Mouse (Mus musculus) forebrain, embryonic 16.5 days (tissue): Measurements from ENCODE around the gene C130032M10Rik. TPM values are rescaled to one million over a fixed set of nuclear protein-coding genes. Genes with fewer than 3 reads are reported as not detected.

Experiments
- ATAC-seq: fragments of 200-750 bp; cut with Nextera tagmentation; 2 replicates; pipeline ENCODE4 v1.8.0; 2017; ENCODE audit warnings: mild to moderate bottlenecking, moderate library complexity
- H3K27ac ChIP-seq: fragments of 300-500 bp; sonication (generic); 2 replicates; pipeline ENCODE4 v1.5.1; 2014; ENCODE audit warnings: low read length, control low read depth
- H3K27me3 ChIP-seq: fragments of 300-500 bp; sonication (generic); replicated peaks from 2 replicates; pipeline ENCODE4 v1.6.1; 2014; ENCODE audit warnings: low read length; ENCODE audit not compliant: control insufficient read depth, insufficient read depth
- H3K36me3 ChIP-seq: fragments of 300-500 bp; sonication (generic); 2 replicates; pipeline ENCODE4 v1.6.1; 2014; ENCODE audit not compliant: control insufficient read depth, insufficient read depth
- H3K4me1 ChIP-seq: fragments of 300-500 bp; sonication (generic); replicated peaks from 2 replicates; pipeline ENCODE4 v1.6.1; 2014; ENCODE audit warnings: low read length; ENCODE audit not compliant: control insufficient read depth, insufficient read depth
- H3K4me2 ChIP-seq: fragments of 300-500 bp; sonication (generic); 2 replicates; pipeline ENCODE4 v1.6.1; 2014; ENCODE audit warnings: mild to moderate bottlenecking, low read length, control low read depth
- H3K4me3 ChIP-seq: fragments of 300-500 bp; sonication (generic); replicated peaks from 2 replicates; pipeline ENCODE4 v1.5.1; 2014; ENCODE audit warnings: mild to moderate bottlenecking, low read length, control low read depth
- H3K9ac ChIP-seq: fragments of 300-500 bp; sonication (generic); replicated peaks from 2 replicates; pipeline ENCODE4 v1.6.1; 2014; ENCODE audit warnings: low read depth, low read length, control low read depth
- H3K9me3 ChIP-seq: fragments of 300-500 bp; sonication (generic); 2 replicates; pipeline ENCODE4 v1.6.1; 2016; ENCODE audit warnings: low read length; ENCODE audit not compliant: control insufficient read depth
- WGBS: fragments of 180-500 bp; shearing (Covaris S2); extraction: QIAGEN DNeasy Blood & Tissue Kit; methylation state at CpG from one replicate; pipeline ENCODE4 v1.1.7; 2014; 5-methylcytosine and 5-hydroxymethylcytosine counted together
- polyA plus RNA-seq: library from polyadenylated mRNA; unstranded; fragments of >200 nt; fragmentation: Nextera tagmentation; extraction: Ambion mirVana; gene quantifications from 2 replicates; pipeline ENCODE4 v1.2.1, GENCODE M21; 2015

The C130032M10Rik gene
- polyA plus RNA-seq, 1 experiment from 2014 or later, result not detected

DNA sequence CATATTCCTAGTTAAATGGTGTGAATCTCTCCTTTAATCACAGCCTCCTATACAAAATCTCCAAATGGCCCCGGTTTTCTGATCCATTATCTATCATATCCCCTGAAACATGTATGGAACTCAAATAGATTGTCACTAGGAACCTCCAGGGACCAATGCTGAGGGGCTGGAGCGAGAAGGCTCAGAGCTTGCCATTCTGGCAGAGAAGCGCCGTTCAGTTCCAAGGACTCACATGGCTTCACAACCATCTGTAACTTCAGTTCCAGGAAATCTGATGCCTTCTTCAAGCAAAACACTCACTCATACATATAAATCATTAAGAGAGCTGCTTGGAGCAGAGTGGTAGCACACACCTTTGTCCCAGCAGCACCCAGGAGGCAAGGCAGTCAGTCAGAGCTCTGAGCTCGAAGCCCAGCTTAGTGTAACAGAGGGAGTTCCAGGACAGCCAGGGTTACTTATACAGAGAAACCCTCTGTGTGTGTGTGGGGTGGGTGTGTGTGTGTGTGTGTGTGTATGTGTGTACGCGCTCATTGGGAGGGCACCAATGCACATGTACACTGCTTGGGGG is 23.6 kb downstream of the C130032M10Rik start:
- WGBS, result 72% methylated on average over 7 of the region's 7 CpGs
- no peak overlapping the region for H3K27ac ChIP-seq

DNA sequence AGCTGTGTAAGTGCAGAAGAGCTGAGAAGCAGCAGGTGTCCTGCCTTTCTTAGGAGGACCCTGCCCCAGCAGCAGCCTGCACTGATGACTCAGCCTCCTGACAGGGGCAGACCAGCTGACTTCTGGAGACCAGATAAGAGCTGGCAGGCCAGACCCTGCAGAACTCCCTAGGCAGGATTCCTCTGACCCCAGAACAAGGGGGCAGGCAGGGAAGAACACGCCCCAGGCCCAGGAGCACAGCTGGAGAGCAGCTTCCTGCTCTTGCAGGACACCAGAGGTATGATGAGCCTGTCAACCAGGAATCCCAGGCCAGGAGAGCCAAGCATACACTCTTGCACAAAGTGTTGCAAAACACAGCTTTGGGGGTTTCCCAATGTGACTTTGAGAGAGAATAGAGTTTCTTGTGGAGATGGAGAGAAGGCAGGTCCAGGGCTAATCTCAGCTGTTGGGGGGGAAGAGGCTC is 25.8 kb downstream of the C130032M10Rik start:
- Histone ChIP-seq H3K4me1 (peaks cover 5% of the 10 kb centered on the region; the same call in 1 of the 2 replicates), H3K4me2 (no peak overlapping the region), H3K27ac (no peak overlapping the region), H3K36me3 (no peaks in the 10 kb centered on the region), H3K9me3 (no peaks in the 10 kb centered on the region), H3K4me3 (no peak overlapping the region), H3K27me3 (peaks cover 2% of the 10 kb centered on the region; the same call in 1 of the 2 replicates), H3K9ac (no peak overlapping the region)
- no peak for ATAC-seq
- WGBS, result 91% methylated on average over 1 of the region's 1 CpGs

More for the DNA sequence above, 23.6 kb downstream of the C130032M10Rik start:
- Histone ChIP-seq H3K4me1 (no peaks in the 10 kb centered on the region), H3K9me3 (no peaks in the 10 kb centered on the region), H3K4me3 (no peak overlapping the region), H3K4me2 (no peak overlapping the region), H3K27me3 (0 out of 2 replicates have a peak, but pooled peaks cover 2% of the 10 kb centered on the region), H3K9ac (no peak overlapping the region), H3K36me3 (no peaks in the 10 kb centered on the region)
- ATAC-seq, result no peak

DNA sequence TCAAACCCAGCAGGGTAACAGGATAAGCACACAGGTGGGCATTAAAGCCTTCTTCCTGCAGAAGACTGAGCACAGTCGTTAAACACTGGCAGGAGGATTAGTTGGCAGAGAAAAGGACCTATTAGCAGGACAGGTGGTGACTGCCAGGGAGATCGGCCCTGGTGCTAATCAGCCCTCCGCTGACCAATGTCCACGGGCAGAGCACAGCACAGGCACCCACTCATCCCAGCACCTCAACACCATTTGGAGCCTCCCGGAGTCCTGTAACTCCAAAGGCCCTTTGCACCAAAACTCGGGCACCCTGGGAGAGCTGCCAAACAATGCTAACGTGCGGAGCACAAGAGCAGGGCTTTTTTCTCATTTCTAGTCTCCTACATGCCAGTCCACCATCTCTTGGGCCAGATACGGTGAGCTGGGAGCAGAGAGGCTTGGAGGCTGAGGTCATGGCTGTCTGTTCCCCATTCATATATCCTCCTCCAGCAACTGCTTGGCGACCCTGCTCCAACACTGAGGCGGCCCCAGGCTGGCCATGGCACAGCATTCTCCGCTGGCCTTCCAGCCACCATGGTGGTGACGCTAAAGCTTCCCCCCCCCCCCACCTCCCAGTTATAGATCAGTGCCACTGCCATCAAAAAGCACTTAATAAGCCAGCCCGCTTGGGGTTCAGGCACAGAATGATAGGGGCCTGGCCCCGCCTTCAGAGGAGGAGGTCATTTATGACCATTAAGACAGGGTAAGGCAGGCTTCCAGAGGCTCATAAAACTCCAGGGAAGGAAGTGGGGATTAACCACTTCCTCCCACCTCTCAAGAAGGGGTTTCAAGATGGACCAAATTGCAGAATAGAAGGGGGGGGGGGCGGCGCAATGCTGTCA is 28.6 kb downstream of the C130032M10Rik start:
- H3K4me3 ChIP-seq, result no peak overlapping the region
- H3K9ac ChIP-seq, result no peak overlapping the region
- H3K4me1 ChIP-seq, result peaks cover 9% of the 10 kb centered on the region
- H3K9me3 ChIP-seq, result no peaks in the 10 kb centered on the region
- H3K27me3 ChIP-seq, result peaks cover 16% of the 10 kb centered on the region
- 45% methylated on average over 17 of the region's 17 CpGs for WGBS
- no peak for ATAC-seq
- H3K4me2 ChIP-seq, result no peak overlapping the region
- no peaks in the 10 kb centered on the region for H3K36me3 ChIP-seq
- no peak overlapping the region for H3K27ac ChIP-seq

DNA sequence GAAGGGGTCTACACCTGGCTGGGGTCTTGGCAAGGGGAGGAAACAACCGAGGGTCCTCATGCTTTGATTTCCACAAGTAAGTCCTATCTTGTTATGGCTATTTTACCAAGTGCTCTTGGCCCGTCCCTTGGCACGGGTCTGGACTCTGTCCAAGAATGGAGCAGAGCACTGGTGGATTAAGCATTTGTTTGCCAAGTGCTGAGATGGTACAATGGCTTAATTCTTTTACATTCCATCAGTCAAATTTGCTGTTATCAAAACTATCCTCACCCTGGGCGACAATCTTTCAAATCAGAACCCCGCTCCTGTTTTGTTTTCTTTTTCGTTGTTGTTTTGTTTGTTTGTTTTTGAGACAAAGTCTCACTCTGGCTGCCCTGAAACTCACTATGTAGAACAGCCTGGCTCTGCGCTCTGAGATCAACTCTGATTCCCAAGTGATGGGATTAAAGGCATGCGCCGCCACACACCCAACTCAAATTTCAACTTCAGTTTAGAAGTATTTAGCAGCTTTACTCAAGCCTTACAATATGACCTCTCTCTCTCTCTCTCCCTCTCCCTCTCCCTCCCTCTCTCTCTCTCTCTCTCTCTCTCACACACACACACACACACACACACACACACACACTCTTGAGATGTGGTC is 29.4 kb downstream of the C130032M10Rik start:
- Histone ChIP-seq H3K4me1 (peaks cover 9% of the 10 kb centered on the region), H3K36me3 (no peaks in the 10 kb centered on the region), H3K4me2 (no peak overlapping the region), H3K27ac (no peak overlapping the region), H3K27me3 (peaks cover 16% of the 10 kb centered on the region), H3K9ac (no peak overlapping the region), H3K4me3 (no peak overlapping the region), H3K9me3 (no peaks in the 10 kb centered on the region)
- no peak for ATAC-seq
- WGBS, result 12% methylated on average over 9 of the region's 9 CpGs

DNA sequence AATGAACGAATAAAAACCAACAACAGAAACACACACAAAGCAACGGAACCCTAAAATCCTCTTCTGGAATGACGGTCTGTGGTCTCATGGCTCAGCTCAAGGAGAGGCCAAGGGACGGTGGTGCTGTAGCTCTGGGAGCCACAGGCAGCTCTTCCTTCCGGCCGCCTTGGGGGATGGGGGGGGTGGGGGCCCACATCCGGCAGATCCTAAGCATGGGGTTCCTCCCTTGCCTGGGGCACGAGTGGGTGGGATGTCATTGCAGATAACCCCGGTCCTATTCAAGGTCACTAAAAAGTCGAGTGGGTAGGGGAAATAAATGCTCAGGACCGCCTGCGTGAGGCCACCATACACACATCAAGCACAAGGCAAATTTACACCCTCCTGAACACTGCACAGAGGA is 31.3 kb downstream of the C130032M10Rik start:
- no peak overlapping the region for H3K4me3 ChIP-seq
- no peak overlapping the region for H3K27ac ChIP-seq
- no peaks in the 10 kb centered on the region for H3K9me3 ChIP-seq
- ATAC-seq, result no peak
- no peaks in the 10 kb centered on the region for H3K36me3 ChIP-seq
- 77% methylated on average over 12 of the region's 12 CpGs for WGBS
- H3K4me2 ChIP-seq, result no peak overlapping the region
- H3K4me1 ChIP-seq, result peaks cover 9% of the 10 kb centered on the region
- no peak overlapping the region for H3K9ac ChIP-seq
- H3K27me3 ChIP-seq, result peaks cover 14% of the 10 kb centered on the region

DNA sequence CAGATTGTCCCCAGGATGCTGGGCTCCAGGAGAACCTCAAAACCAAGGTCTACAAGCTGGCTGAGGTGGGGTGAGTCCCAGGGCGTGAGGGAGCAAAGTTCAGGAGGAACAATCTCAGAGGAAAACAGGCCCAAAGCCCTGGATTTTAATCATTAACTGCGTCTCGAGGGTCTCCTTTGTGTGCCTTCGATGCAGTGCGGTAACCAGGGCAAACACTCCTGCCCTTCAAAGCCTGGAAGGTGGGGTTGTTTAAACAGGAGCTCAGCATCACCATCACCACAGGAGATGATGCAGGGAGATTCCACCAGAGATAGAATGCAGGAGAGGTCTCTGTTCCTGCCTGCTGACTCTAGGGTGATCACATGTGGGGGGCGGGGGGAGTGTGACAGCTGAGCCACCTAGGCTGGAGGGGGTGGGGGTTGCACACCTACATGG is 32.2 kb downstream of the C130032M10Rik start:
- 15% methylated on average over 6 of the region's 6 CpGs for WGBS
- Histone ChIP-seq H3K27me3 (peaks cover 14% of the 10 kb centered on the region), H3K4me2 (no peak overlapping the region), H3K4me3 (no peak overlapping the region), H3K9me3 (no peaks in the 10 kb centered on the region), H3K36me3 (no peaks in the 10 kb centered on the region), H3K9ac (no peak overlapping the region), H3K4me1 (peaks cover 9% of the 10 kb centered on the region), H3K27ac (no peak overlapping the region)
- ATAC-seq, result no peak

DNA sequence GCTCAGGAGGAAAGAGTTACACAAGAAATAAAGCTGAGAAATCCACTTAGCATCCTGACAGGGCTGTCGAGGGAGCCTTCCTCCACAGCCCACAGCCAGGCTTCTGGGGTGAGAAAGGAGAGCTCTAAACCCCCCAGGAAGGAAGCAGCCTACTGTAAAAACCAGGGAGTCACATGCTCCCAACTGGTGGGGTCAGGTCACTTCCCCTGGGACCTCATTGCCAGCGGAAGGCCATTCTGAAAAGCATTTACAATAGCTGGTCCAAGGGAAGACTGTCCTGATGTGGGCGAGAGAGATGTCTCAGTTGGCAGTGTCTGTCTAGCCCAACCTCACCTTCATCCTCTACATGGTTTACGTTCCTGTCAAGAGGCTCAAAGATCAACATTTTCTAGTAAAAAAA is 33.0 kb downstream of the C130032M10Rik start:
- Histone ChIP-seq H3K9ac (no peak overlapping the region), H3K4me3 (no peak overlapping the region), H3K4me1 (peaks cover 9% of the 10 kb centered on the region), H3K4me2 (no peak overlapping the region), H3K9me3 (no peaks in the 10 kb centered on the region), H3K27me3 (peaks cover 14% of the 10 kb centered on the region), H3K27ac (no peak overlapping the region), H3K36me3 (no peaks in the 10 kb centered on the region)
- 31% methylated on average over 4 of the region's 4 CpGs for WGBS
- no peak for ATAC-seq

DNA sequence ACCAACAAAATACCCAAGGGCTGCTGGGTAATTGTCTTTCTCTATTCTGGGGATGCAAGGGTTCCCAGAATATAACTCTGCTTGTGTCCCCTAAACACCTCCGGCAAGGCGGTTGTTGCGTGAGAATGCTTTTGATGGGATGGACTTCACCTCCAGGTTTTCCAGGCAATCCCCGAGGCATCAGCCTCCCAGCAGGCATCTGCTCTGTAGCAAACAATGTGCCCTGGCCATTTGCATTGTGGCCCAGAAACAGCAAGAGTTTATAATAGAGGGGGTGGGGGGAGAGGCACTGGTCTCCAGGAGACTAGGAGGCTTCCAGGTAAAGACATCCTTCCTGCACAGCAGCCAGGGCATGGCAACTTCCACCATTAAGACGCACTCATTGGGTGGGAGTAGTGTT is 33.6 kb downstream of the C130032M10Rik start:
- 7% methylated on average over 5 of the region's 5 CpGs for WGBS
- Histone ChIP-seq H3K9me3 (no peaks in the 10 kb centered on the region), H3K9ac (no peak overlapping the region), H3K27me3 (peaks cover 14% of the 10 kb centered on the region), H3K4me3 (no peak overlapping the region), H3K27ac (no peak overlapping the region), H3K4me1 (peaks cover 9% of the 10 kb centered on the region), H3K4me2 (no peak overlapping the region), H3K36me3 (no peaks in the 10 kb centered on the region)
- ATAC-seq, result no peak

DNA sequence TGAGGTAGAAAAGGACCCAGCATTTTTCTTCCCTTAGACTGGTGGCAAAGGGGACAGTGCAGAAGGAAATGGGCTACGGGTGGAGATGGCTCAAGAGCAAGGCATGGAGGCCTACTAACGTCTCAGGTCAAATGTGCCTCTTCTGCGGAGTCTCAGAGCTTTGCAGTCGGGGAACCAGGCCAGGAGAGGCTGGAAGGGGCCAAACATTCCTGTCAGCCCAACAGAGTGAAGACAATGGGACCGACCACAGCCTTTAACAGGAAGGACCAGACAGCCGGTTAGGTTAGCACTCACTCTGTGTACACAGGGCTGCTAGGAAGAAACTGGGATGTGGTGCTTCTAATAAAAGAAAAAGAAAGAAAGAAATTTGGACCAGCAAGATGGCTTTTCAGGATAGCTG is 34.5 kb downstream of the C130032M10Rik start:
- no peaks in the 10 kb centered on the region for H3K9me3 ChIP-seq
- no peak overlapping the region for H3K4me2 ChIP-seq
- peaks cover 8% of the 10 kb centered on the region for H3K4me1 ChIP-seq
- no peak overlapping the region for H3K27ac ChIP-seq
- ATAC-seq, result no peak
- no peaks in the 10 kb centered on the region for H3K36me3 ChIP-seq
- no peak overlapping the region for H3K9ac ChIP-seq
- WGBS, result 21% methylated on average over 6 of the region's 6 CpGs
- peaks cover 14% of the 10 kb centered on the region for H3K27me3 ChIP-seq
- H3K4me3 ChIP-seq, result no peak overlapping the region
